Mouse (Mus musculus) kidney, adult 8-10 months (tissue): ENCODE data around the gene Cmss1.

Experiments
- DNase-seq, 2 experiments: peaks; one replicate each; pipeline ENCODE4 v3.0.0; 2022

Gene Cmss1

DNA sequence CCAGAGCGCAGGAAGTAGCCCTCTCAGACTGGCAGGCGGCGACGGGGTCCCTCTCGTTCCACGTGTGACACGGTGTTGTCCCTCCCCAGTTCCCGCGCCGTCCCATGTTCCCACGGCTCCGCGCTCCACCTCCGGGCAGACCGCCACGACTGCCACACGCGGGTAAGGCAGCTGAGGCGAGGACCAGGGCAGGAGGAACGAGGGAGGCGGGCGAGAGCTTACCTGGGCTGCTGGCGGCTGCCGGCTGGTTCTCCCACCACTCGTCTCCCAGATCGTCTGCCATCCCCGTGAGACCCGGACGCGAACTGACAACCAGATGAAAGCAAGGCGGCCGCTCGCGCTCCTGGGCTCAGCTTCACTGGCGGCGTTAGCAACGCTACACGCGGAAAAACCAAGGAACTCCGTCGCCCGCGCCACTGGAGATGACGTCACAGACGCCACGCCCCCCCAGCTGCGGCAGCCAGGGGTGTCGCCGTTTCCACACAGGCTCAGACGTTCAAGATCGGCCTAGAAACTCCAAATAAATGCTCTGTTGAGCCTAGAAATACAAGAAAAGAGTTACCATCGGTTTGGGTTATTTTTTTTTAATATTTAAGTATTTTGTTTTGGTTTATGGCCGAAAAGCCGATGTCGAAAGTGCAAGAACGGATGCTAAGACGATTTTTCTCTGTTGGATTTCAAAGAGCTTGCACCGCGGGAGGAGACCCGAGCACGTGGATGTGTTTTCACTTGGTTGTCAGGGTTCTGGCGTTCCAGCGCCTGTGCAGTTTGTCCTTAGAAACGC lies at the start of gene Cmss1:
Cmss1 (minus strand) TSS at position 421 of the 784 bp plus-strand sequence.
- peak; percentile 64 to 78 for DNase-seq

GRCm38 (mm10) chr16:57649888-57650287 lies 43.2 kb upstream of the Cmss1 start:
- DNase-seq = peak; percentile 41 to 78

- DNase-seq = no peak
Measured at GRCm38 (mm10) chr16:57641346-57641885, 34.8 kb upstream of the Cmss1 start.

DNA sequence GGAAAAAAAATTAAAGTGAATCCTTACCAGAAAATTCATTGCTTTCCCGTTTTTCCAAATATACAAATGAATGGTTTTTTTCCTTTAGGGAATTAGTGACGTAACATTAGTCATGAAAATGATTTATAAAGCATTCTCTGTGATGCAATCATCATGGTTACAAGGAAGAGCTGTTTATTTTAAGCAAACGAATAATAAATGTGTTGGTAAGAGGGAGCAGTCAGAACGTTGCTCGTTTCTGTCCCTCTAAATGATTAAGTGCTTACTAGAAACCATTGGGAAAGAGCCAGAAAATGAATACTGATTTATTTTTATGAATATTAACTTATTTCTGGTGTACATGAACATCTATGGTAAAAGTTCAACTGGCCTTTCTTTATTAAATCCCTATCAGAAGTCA lies 28.1 kb upstream of the Cmss1 start:
- no peak for DNase-seq

- DNase-seq = peak; percentile 45 to 81
Measured at GRCm38 (mm10) chr16:57634191-57634590, 27.5 kb upstream of the Cmss1 start.

DNA sequence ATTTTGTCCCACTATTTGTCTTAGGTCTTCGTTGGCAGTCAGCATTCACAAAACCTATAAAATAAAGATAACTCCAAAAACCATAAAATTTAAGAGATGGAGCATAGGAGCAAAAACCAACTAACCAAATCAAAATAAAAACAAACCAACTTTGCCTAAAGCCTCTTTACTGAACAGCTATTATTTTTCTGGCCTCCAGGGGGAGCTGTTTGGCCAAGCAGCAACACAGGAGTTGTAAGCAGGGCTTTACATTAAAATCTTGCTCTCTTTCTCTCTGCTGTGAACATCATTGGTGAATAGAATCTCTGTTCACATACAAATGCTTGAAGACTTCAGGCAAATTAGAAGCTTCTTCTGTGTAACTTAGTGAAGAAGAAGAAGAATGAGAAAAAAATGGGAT lies 5.1 kb upstream of the Cmss1 start:
- peak in 1 of 2 experiments; percentile 25 for DNase-seq

- no peak for DNase-seq
Measured at GRCm38 (mm10) chr16:57601031-57601430, 5.6 kb downstream of the Cmss1 start.

GRCm38 (mm10) chr16:57597295-57597957 lies 9.2 kb downstream of the Cmss1 start:
- DNase-seq = no peak

GRCm38 (mm10) chr16:57593422-57594157 lies 13.1 kb downstream of the Cmss1 start:
- DNase-seq = peak; percentile 22 to 33

DNA sequence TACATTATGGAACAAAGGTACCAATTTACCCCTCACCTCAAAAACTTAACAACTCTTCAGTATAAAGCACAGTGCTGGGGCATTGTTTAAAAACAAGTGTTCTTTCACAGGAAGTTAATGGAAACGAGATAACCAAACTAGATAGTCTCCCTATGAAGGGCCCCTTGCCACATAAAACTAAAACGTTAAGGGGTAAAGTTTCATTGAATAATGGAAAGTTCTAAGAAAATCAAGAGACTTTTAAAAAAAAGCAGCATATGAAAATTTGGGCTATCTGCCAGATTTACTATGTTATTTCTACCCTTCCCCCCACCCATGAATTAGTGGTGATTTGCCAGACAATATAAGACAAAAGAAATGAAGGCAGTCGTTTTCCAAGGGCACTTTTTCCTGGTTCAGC lies 21.5 kb downstream of the Cmss1 start:
- no peak for DNase-seq

- DNase-seq = peak; percentile 25 to 61
Measured at GRCm38 (mm10) chr16:57582008-57582407, 24.7 kb downstream of the Cmss1 start.

- DNase-seq = no peak
Measured at GRCm38 (mm10) chr16:57580041-57580440, 26.6 kb downstream of the Cmss1 start.

DNA sequence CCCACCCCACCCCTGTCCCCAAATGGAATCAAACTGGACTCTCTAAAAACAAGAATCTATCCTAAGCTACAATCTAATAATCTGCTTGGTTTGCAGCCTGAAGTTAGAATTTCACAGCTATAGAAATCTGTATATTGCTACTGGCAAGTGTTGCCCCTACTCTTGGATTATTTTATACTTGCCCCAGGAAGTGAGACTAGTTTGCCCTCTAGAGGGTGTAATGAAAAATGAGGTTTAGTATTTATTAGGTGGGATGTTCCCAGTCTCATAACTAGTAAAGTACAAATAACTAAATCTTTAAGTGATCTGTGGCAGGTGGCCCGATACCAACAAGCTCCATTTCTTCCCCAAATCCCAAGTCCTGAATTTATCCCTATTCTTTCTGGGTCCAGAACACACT lies 29.1 kb downstream of the Cmss1 start:
- DNase-seq = no peak

- no peak for DNase-seq
Measured at GRCm38 (mm10) chr16:57575764-57576388, 30.8 kb downstream of the Cmss1 start.

DNA sequence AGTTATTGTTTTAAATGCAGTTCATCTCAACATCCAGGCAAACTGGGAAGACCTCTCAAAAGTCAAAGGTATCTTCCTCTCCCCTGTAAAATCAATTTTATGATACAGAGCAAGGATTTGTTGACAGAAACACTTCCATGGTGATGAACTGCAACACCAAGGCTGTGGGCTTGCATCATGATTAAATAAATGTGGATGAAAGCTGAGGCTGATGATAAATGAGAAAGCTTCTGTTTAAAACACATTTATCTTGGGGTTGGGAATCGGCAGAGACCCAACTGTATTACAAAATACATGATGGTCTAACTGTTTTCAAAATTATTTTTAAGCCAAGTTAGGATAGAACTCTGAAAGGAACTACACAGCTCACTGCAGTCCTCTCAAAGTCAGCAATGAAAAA lies 32.8 kb downstream of the Cmss1 start:
- DNase-seq = no peak

- DNase-seq = no peak
Measured at GRCm38 (mm10) chr16:57570789-57571311, 35.8 kb downstream of the Cmss1 start.

GRCm38 (mm10) chr16:57568648-57569404 lies 37.8 kb downstream of the Cmss1 start:
- DNase-seq = no peak

DNA sequence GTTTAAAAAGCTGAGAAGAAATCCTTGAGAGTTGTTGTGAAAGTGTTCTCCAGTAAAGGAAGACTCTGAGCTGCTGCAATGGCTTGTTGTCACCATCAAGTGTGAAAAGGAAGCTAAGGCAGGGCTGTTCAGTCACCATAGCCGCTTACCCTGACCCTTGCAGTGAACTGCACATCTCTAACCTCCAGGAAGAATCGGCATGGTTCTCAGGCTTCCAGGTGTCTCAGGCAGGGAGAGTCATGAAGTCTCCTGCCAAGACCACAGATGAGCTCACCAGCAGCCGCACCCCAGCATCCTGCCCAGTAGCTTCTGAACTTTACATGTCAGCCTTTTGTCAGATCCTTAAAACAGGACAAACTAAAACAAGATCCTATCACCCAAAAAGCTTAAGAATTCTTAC lies 40.4 kb downstream of the Cmss1 start:
- DNase-seq = no peak

DNA sequence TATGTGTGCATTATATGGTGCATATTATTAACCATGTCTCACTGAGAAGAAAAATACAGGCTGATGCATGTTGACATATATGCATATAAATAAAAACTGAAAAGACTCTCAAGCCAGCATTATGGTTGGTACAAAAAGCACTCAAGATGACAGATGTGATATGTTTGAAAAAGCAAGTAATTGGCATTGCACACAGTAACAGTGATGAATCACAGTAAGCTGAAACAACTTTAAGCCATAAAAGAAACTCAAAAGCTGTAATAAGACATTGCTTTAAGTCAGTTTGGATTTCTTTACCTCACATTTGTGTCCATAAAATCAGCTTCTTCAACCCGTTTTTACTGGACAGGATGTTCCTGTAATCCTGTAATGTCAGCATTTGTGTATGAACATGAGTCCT lies 41.9 kb downstream of the Cmss1 start:
- no peak for DNase-seq

- DNase-seq = no peak
Measured at GRCm38 (mm10) chr16:57563453-57563852, 43.2 kb downstream of the Cmss1 start.

GRCm38 (mm10) chr16:57560185-57560584 lies 46.5 kb downstream of the Cmss1 start:
- DNase-seq = no peak

DNA sequence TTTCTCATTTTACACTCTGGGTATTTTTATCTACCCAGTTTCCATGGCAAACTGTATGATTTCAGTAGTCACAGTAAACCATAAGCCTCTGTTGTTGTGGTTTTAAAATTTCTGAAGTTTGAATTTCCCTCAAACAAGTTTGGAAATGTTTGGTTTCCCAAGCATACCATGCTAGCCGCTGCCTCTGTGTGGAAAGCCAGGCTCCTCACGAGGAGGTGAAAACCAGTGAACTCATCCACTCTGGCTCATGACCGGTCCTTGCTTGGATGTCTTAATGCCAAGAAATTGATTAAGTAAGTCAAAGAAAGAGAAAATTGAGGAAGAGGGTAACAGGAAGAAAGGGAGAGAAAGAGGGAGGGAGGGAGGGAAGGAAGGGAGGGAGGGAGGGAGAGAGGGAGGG lies 48.4 kb downstream of the Cmss1 start:
- DNase-seq = no peak
